Mouse (Mus musculus): ENCODE results near the gene Nfe2l1.
"Not testable (repeated sequence)": the region's sequence is repeated elsewhere in the genome, so short reads cannot be mapped to it uniquely, and the experiment has no call there.

Gene Nfe2l1

DNA sequence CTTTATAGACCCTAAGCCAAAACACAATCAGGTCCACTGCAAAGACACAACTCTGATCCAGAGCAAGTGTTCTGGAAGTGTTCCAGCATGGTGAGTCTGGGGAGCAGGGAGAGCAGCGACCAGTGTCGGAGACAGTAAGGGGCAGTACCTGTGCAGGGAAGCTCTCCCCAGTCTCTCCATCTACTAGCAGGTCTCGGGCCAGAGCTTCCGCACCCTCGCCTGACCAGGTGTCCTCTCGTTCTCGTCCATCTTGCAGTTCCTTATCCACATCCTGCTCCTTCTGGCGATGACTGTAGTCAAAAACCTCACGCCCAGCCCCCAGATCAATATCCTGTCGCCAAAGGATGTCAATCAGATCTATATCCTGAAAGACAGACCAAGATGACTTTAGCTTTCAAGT is 7.8 kb downstream of the Nfe2l1 start:
- no peak for DNase-seq (ENCODE audit: low spot score in 2 of 2)

DNA sequence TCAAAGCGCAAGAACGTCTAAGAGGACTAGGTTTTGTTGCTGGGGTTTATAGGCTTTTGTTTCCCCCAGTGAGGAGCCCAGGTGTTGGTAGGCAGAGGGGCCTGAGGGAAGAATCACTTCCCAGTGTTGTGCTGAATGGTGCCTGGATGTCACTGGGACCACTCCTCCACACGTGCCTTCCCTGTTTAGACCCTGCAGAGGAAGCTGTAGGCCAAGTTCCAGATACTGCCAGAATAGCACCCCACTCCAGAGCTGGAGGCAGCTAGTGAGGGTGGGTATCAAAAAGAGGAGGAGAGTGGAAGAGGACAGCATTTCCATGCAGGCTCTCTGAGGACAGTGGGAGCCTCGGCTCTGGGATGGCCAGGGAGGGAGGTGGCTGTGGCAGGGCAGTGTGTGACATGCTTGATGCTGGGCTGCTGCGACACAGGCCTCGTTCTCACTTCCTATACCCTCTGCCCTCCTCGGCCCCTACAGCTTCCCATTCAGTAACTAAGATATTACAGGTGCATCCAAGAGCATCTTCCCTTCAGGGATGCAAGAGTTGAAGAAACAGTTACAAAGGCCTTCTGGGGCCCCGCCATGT is 11.5 kb downstream of the Nfe2l1 start:
- no peak for DNase-seq (ENCODE audit: low spot score in 2 of 2)

DNA sequence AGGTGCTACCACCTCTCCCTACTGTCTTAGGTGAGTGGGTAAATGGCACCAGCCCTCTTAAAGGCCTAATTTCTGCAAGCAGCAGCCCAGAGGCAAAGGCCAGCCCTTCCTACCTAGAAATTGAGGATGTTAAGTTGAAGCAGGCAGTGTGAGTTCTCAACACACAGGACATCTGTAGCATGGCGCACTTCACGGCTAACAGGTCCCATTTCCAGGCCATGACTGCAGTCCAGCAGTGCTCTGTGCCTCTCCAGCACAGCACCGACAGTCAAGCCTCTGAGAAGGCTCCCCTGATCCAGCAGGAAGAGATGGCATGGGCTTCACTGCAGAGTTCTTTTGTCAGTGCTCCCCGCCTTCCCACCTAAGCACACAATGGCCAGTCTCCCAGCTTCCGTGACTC is 12.8 kb downstream of the Nfe2l1 start:
- no peak for DNase-seq (ENCODE audit: low spot score in 2 of 2)

DNA sequence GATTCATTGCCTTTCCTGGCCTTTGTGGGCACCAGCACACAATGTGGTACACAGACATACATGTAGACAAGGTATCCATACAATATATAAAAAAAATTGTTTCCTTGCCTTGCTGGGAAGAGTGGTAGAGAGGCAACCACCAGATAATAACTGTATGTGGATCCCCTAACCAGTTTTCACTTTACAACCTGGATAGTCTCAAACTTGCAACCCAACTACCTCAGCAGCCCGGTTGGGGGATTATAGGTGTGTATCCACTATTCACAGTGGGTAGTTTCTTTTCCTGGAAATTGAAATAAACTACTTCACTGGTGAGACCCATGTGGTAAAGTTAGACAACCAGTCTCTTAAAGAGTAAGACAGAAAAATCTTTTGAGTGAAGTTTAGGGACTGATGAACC is 13.3 kb downstream of the Nfe2l1 start:
- DNase-seq (ENCODE audit: low spot score in 2 of 2): no peak

DNA sequence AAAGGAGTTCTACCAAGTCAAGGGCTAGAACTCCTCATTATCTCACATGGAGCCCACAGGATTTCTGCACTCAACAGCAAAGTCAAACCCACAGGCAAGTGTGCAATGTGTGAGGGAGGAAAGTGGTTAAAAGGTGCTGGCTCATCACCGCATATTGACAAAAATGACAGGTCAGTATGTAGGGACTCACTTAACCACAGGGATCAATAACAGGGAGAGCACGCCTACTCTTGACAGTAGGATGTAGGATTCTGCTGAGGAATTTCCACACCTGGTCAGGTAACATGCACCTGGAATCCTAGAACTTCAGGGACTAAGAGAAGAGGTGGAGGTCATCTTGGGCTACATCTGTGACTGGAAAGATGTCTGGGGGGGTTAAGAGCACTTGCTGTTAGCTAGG is 13.9 kb downstream of the Nfe2l1 start:
- DNase-seq (ENCODE audit: low spot score in 2 of 2): no peak

DNA sequence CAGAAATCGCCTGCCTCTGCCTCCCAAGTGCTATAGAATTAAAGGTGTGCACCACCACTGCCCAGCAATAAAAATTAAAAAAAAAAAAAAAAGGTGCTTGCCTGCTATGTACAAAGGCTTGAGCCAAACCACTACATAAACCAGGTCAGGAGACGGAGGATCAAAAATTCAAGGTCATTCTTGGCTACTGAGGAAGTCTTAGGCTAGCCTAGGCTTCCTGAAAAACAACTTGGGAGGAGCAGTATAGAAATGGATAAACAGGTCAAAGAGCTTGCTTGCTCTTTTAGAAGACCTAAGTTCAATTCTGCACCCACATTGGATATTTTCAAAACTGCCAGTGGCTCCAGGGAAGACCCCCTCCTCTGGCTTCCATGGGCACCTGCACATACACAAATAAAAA is 15.3 kb downstream of the Nfe2l1 start:
- no peak for DNase-seq (ENCODE audit: low spot score in 2 of 2)

DNA sequence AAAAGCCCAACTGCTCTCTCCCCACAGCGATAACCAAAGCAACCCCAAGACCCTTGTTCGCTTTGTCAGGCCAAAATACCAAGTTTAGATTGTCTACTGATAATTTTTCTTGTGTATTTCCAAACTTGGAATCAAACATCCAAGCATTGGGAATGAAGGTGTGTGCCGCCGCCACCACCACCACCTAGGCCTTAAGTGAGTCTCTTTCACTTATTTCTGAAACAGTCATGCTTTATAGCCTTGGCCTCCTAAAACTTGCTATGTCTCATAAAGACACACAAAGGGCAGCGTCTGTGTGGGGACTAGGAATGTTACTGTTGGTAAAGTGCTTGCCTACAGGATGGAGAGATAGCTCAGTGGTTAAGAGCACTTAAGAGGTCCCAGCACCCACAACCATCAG is 15.8 kb downstream of the Nfe2l1 start:
- DNase-seq (ENCODE audit: low spot score in 2 of 2): no peak

DNA sequence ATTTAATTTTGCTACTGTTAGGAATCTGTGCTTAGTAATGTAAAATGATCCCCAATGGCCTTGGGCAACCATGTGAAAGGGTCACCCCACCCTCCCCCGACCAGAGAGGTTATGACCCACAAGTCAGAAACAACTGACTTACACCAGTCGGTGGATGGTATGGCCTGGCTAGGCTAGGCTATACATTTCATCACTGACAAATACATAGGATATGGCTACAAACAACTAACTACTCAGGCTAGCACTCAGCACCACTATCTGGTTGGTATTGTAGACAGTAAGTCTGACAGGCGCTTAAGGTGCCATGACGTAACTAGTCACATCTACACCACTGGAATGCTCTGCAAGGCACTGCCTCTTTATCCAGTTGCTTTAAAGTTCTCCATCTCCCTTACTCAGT is 16.3 kb downstream of the Nfe2l1 start:
- DNase-seq (ENCODE audit: low spot score in 2 of 2): no peak

DNA sequence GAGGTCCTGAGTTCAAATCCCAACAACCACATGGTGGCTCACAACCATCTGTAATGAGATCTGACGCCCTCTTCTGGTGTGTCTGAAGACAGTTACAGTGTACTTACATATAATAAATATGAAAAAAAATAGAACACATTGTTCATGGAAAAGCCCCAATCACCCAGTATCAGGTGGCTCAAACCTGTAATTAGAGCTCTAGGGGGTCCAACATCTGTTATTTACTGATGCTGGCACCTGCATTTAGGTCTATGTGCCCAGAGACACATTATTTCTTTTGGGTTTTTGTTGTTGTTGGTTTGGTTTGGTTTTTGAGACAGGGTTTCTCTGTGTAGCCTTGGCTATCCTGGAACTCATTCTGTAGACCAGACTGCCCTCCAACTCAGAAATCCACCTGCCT is 18.6 kb downstream of the Nfe2l1 start:
- not testable (repeated sequence) for DNase-seq (ENCODE audit: low spot score in 2 of 2)

DNA sequence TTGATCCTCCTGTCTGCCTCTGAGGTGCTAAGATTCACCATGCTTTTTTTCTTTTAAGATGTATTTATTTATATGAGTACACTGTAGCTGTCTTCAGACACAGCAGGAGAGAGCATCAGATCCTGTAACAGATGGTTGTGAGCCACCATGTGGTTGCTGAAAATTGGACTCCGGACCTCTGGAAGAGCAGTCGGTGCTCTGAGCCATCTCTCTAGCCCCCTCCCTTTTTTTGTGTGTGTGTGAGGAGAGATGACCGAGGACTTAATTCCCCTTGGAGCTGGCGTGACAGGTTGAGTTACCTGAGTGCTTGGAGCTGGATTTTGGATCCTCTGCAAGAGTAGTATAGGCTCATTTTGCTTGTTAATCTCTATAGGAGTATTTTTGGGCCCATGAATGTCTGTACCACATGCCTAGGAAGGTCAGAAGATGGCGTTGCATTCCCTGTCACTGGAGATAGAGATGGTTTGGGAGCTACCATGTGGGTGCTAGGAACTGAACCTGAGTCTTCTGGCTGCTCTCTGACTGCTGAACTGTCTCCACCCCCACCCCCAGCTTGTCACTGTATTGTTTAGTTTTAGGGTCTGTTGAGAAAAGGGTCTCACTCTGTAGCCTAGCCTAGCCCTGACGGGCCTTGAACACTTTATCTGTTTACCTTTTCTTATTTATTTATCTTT is 20.1 kb downstream of the Nfe2l1 start:
- DNase-seq (ENCODE audit: low spot score in 2 of 2): no peak

DNA sequence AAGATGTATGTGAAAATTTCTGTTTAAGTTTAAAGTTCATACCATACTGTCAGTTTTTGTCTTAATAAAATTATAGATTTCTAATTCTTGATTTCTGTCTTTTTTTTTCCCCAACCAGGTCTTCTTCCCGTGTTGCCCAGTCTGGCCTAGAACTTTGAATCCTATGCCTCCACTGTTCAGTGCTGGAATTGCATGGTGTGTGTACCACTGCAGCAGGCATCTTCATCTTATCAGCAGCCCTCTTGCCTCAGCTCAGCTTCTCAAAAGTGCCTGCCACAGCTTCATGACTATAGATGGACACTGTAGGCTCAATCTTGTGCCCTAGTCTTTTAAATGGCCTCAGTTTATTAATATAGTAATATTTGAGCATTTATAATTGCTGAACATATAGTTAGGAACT is 21.7 kb downstream of the Nfe2l1 start:
- no peak for DNase-seq (ENCODE audit: low spot score in 2 of 2)

DNA sequence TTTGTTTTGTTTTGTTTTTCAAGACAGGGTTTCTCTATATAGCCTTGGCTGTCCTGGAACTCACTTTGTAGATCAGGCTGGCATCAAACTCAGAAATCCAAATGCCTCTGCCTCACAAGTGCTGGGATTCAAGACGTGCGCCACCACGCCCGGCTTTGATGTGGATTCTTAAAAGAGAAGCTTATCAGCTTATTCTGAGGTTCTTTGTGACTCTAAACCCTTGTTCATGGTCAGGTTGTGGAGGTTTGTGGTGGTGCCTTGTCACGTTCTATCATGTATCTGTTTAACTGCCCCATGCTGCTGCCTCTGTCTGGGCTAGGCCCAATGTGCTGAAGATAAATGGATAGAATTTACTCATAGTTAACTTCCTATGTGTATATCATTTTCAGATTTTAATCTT is 24.2 kb downstream of the Nfe2l1 start:
- no peak for DNase-seq (ENCODE audit: low spot score in 2 of 2)

DNA sequence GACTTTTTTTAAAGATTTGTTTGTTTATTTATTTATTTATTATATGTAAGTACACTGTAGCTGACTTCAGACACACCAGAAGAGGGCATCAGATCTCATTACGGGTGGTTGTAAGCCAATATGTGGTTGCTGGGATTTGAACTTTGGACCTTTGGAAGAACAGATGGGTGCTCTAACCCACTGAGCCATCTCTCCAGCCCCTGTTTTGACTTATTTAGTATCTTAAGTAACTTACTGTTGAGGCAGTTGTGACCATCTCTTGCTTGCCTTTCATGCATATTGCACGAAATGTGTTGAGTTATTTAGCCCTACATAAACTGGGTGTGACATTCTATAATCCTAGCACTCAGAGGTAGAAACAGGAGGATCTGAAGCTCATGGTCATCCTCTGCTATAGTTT is 30.3 kb downstream of the Nfe2l1 start:
- DNase-seq (ENCODE audit: low spot score in 2 of 2): no peak

DNA sequence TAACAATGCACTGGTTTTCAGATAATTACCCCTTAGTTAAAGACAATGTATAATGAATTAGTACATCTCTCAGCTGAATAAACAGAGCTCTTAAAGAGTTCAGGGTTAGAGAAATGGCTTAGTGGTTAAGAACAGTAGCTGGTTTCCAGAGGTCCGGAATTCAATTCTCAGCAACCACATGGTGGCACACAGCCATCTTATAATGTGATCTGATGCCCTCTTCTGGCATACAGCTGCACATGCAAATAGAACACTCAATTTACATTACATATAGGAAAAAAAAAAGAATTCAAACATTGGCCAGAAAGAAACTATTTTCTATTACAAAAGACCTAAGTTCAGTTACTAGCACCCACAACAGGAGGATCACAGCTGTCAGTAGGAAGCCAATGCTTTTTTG is 33.2 kb downstream of the Nfe2l1 start:
- no peak for DNase-seq (ENCODE audit: low spot score in 2 of 2)

DNA sequence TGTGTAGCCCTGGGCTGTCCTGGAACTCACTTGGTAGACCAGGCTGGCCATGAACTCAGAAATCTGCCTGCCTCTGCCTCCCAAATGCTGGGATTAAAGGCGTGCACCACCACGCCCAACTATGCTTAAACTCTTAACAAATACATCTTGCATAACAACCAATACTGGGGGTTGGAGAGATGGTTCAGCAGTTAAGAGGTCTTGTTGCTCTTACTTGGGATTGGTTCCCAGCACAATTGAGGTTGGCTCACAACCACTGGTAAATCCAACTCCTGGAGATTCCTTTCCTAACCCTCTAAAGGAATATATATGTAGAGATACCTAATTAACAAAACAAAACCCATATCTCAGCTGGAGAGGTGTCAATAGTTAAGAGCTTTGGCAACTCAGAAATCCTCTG is 33.7 kb downstream of the Nfe2l1 start:
- DNase-seq (ENCODE audit: low spot score in 2 of 2): no peak

DNA sequence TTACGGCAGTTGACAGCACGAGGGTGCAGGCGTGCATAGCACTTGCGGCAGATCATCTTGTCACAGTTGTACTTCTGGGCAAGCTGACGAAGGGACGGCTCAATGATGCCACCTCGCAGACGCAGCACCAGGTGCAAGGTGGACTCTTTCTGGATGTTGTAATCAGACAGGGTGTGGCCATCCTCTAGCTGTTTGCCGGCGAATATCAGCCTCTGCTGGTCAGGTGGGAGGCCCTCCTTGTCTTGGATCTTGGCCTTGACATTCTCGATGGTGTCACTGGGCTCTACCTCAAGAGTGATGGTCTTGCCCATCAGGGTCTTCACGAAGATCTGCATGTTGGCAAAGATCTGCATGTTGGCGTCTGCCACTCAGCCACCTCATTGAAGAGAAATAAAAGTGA is 34.3 kb downstream of the Nfe2l1 start:
- no peak for DNase-seq (ENCODE audit: low spot score in 2 of 2)

DNA sequence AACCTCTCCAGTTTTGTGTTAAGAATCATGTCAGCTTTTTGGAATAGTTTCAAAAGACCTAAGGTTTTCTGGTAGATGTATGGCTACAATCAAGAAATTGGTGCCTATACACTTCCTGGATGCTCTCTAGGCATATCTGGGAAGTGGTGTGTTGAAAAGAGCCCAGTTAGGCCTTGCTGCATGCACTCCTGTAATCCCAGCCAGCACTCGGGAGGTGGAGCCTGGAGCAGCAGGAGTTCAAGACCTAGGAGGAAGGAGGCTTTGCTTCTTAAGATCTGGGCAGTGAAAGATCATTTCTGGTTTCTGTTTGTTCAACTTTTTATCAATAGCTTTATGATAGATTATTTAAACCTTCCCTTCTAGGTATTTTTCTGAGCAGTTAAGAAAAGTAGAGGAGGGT is 39.1 kb downstream of the Nfe2l1 start:
- no peak for DNase-seq (ENCODE audit: low spot score in 2 of 2)

DNA sequence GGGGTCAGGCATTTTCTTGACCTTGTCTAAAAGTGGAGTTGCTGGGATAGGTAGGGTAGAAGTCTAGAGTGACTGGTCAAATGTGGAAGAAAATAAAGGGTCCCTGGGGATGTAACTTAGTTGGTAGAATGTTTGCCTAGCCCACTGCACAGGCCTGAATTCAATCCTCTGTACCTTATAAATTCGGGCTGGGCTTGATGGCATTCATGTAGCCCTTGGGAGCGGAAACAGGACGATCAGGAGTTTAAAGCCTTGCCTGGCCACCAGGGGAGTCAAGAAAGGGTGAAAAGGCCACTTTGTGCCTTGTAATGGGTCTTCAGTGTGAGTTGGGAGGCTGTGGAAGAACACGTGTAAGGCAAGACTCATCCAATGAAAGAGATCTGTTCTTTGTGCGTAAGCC is 39.8 kb downstream of the Nfe2l1 start:
- no peak for DNase-seq (ENCODE audit: low spot score in 2 of 2)

DNA sequence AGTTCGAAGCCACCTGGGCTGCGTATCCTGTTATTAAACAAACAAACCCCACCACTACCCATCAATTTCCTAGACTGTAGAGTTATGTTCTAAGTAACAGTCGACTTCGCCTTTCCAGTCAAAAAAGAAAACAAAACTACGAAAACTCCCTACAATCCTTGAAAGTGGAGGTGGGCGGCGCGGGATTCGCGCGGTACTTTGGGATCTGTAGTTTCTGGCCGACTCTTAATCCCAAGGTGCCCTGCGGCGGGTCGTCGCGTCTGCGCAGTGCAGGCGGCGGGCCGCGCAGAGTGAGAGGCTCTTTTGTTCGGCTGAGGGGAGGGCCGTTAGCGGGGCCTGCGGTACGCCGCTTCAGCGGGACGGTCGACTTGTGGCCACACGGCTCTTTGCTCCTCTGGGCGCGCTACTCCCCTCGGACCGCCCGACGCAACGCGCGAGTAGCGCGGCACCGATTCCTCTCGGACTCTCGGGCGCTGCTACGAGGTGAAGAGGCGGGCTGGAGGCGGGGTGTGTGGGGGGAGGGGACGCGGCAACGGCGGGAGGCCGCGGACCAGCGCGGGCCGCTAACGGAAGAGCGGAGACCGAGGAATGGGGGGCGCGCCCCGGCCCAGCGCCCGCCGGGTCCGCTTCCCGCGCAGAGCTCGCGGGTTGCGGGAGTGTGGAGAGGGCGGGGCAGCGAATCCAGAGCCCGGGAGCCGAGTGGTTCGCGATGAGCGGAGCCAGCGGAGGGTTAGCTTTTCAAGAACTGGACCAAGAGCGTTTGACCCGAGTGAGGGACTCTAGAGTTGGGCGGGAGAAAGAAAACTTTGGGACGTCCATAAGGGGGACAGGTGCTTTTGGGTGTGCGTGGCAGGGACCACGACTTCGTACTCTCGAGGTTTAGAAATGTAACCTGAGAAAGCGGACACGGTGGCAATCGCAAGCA is 40.6 kb downstream of the Nfe2l1 start, which contains the start of gene Cbx1:
TSS of gene Cbx1 (plus strand) at position 257 of the 925 bp plus-strand sequence.
- peak; percentile 83 to 89 for DNase-seq (ENCODE audit: low spot score in 2 of 2)

DNA sequence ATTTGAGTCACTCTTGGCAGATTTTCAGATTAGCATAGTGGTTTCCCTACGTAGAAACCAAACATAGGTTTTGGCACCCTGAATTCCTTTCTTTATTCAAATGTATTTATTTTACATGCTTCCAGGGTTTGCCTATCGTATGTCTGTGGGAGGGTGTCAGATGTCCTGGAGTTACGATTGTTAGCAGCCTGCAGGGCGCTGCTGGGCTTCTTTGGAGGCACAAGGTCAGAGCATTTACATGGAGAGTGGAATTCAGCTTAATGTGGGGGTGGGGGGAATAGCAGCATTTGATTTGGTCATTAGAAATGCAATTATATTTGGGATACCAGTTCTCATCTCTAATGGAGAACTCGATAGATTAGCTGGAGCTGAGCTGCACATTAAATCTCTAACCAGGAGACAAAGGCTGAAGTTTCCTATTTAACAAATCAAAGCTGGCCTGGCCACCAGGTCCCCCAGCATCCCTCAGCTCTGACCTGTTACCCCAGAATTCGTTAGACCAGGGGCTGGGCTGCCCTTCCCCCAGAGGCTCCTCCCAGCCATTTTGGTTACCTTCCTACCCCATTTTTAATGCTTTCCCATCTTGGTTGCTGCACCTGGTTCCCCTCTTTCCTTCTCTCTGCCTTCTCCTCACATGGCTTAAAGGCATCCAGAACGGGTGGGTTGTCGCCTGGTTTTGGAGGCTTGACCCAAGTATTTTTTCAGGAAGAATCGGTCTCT is 42.9 kb downstream of the Nfe2l1 start:
- no peak for DNase-seq (ENCODE audit: low spot score in 2 of 2)

DNA sequence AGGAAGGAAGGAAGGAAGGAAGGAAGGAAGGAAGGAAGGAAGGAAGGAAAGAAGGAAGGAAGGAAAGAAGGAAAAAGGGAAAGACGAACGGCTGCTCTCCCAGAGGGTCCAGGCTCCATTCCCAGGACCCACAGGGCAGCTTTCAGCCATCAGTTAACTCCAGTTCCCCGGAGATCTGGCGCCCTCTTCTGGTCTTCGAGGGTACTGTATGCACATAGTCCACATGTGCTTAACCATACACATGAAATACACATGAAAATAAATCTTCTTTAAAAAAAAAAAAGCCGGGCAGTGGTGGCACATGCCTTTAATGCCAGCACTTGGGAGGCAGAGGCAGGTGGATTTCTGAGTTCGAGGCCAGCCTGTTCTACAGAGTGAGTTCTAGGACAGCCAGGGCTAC is 44.9 kb downstream of the Nfe2l1 start:
- DNase-seq (ENCODE audit: low spot score in 2 of 2): peak; percentile 69 to 79

DNA sequence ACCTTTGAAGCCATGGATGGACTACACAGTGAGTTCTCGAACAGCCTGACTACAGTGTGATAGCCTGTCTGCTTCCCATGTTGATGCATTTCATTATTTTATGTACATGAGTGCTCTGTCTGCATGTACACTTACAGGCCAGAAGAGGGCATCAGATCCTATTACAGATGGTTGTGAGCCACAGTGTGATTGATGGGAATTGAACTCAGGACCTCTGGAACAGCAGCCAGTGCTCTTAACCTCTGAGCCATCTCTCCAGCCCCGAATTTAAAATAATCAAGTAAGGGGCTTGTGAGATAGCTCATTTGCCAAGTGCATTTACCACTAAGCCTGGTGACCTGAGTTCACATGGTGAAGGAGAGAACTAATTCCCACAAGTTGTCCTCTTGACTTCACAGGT is 48.3 kb downstream of the Nfe2l1 start:
- no peak for DNase-seq (ENCODE audit: low spot score in 2 of 2)
